ENCODE assay signal across 1 mouse cellular context in genomic region chr17:28176775-28177539, GRCm38 (mm10).
TF ChIP-seq lines count a peak whose summit lies in the region.

Gene Zfp523, plus strand, starts transcription at chr17:28177129.

TF ChIP-seq in MEL, 35 proteins besides CTCF, POLR2A, EP300 and RAD21 (continued from another document):
- no peak for TF ChIP-seq GABPA (IDR thresholded peaks at IDR 0.05; ENCODE audit: low read depth, low read length)
- no peak for TF ChIP-seq POLR2AphosphoS5 (IDR thresholded peaks at IDR 0.05; ENCODE audit: borderline replicate concordance, low read depth, low read length)
